Mouse (Mus musculus): ENCODE measurements around the gene Cyp2b23. TPM values are rescaled to one million over a fixed set of nuclear protein-coding genes. Genes with fewer than 3 reads are reported as not detected.

The Cyp2b23 gene
- total and polyA plus RNA-seq, 3 experiments, result not detected

Other genes with a start within 250 kb of the Cyp2b23 start
- not detected in 2 replicates for gene Nlrp9a, start 151.4 kb downstream of the Cyp2b23 start, total RNA-seq (2012; rRNA removed)
- not detected in 2 replicates for gene Nlrp9a, start 151.4 kb downstream of the Cyp2b23 start, total RNA-seq (2014; rRNA removed)
- not detected in 2 replicates for gene Nlrp9a, start 151.4 kb downstream of the Cyp2b23 start, polyA plus RNA-seq (2012; ENCODE audit: insufficient read length, low read depth)
- gene Vmn1r185, start 68.0 kb downstream of the Cyp2b23 start, total RNA-seq (2012; rRNA removed), result not detected in 2 replicates
- gene Vmn1r185, start 68.0 kb downstream of the Cyp2b23 start, total RNA-seq (2014; rRNA removed), result not detected in 2 replicates
- not detected in 2 replicates for gene Vmn1r185, start 68.0 kb downstream of the Cyp2b23 start, polyA plus RNA-seq (2012; ENCODE audit: insufficient read length, low read depth)
- gene Cyp2b19, start 70.7 kb upstream of the Cyp2b23 start, total RNA-seq (2012; rRNA removed), result 0.04 TPM in 2 replicates
- gene Cyp2b19, start 70.7 kb upstream of the Cyp2b23 start, total RNA-seq (2014; rRNA removed), result not detected in 2 replicates
- gene Cyp2b19, start 70.7 kb upstream of the Cyp2b23 start, polyA plus RNA-seq (2012; ENCODE audit: insufficient read length, low read depth), result 0.11 and 0.22 TPM in 2 replicates
- gene Cyp2g1, start 122.5 kb upstream of the Cyp2b23 start, total RNA-seq (2012; rRNA removed), result 0.25 and 0.34 TPM in 2 replicates
- gene Cyp2g1, start 122.5 kb upstream of the Cyp2b23 start, total RNA-seq (2014; rRNA removed), result not detected in 2 replicates
- gene Cyp2g1, start 122.5 kb upstream of the Cyp2b23 start, polyA plus RNA-seq (2012; ENCODE audit: insufficient read length, low read depth), result not detected in 2 replicates
- gene Cyp2a5, start 148.9 kb upstream of the Cyp2b23 start, total RNA-seq (2012; rRNA removed), result not detected in 2 replicates
- gene Cyp2a5, start 148.9 kb upstream of the Cyp2b23 start, total RNA-seq (2014; rRNA removed), result not detected in 2 replicates
- not detected in 2 replicates for gene Cyp2a5, start 148.9 kb upstream of the Cyp2b23 start, polyA plus RNA-seq (2012; ENCODE audit: insufficient read length, low read depth)

Measured in CH12.LX (cell line).